Mouse (Mus musculus): Measurements from ENCODE around the gene Foxk1. TPM values are rescaled to one million over a fixed set of nuclear protein-coding genes. Genes with fewer than 3 reads are reported as not detected.
A peak's percentile ranks its signal among the peaks of the same experiment; 100 is the strongest.

Gene Foxk1
- polyA plus RNA-seq, 1 experiment from 2014 or later: 3.1 TPM

- Histone ChIP-seq H3K4me3 (ENCODE audit: low read length) (no peak overlapping the region), H3K9ac (ENCODE audit: low read depth, low read length) (no peak overlapping the region), H3K27ac (ENCODE audit: low read depth, low read length) (no peak overlapping the region), H3K4me1 (ENCODE audit: control insufficient read depth, insufficient read depth, low read depth, low read length) (no peaks in the 10 kb centered on the region), H3K4me2 (ENCODE audit: low read length) (no peak overlapping the region), H3K9me3 (ENCODE audit: control insufficient read depth, low read length) (no peaks in the 10 kb centered on the region), H3K36me3 (ENCODE audit: control insufficient read depth, insufficient read depth, low read length) (peaks cover 39% of the 10 kb centered on the region), H3K27me3 (replicated peaks; ENCODE audit: control insufficient read depth, insufficient read depth, low read length) (no peaks in the 10 kb centered on the region)
- WGBS: 51% methylated on average over 10 of the region's 10 CpGs
- ATAC-seq: no peak
Observed at GRCm38 (mm10) chr5:142457345-142457744, 56.0 kb downstream of the Foxk1 start.

- WGBS: 90% methylated on average over 17 of the region's 17 CpGs
- ATAC-seq: no peak
- Histone ChIP-seq H3K27ac (ENCODE audit: low read depth, low read length) (0 out of 2 replicates have a peak overlapping the region, but pooled peaks have one; percentile 44), H3K4me2 (ENCODE audit: low read length) (no peak overlapping the region), H3K9me3 (ENCODE audit: control insufficient read depth, low read length) (no peaks in the 10 kb centered on the region), H3K36me3 (ENCODE audit: control insufficient read depth, insufficient read depth, low read length) (peaks cover 29% of the 10 kb centered on the region), H3K4me1 (ENCODE audit: control insufficient read depth, insufficient read depth, low read depth, low read length) (peaks cover 6% of the 10 kb centered on the region), H3K27me3 (replicated peaks; ENCODE audit: control insufficient read depth, insufficient read depth, low read length) (no peaks in the 10 kb centered on the region), H3K9ac (ENCODE audit: low read depth, low read length) (no peak overlapping the region), H3K4me3 (ENCODE audit: low read length) (no peak overlapping the region)
Observed at GRCm38 (mm10) chr5:142458791-142459557, 57.7 kb downstream of the Foxk1 start.

- peaks cover 12% of the 10 kb centered on the region for H3K4me1 ChIP-seq (ENCODE audit: control insufficient read depth, insufficient read depth, low read depth, low read length)
- H3K36me3 ChIP-seq (ENCODE audit: control insufficient read depth, insufficient read depth, low read length): peaks cover 24% of the 10 kb centered on the region
- H3K9ac ChIP-seq (ENCODE audit: low read depth, low read length): no peak overlapping the region
- no peak for ATAC-seq
- no peak overlapping the region for H3K4me3 ChIP-seq (ENCODE audit: low read length)
- no peaks in the 10 kb centered on the region for H3K27me3 ChIP-seq (replicated peaks; ENCODE audit: control insufficient read depth, insufficient read depth, low read length)
- WGBS: 65% methylated on average over 5 of the region's 5 CpGs
- H3K27ac ChIP-seq (ENCODE audit: low read depth, low read length): no peak overlapping the region
- no peaks in the 10 kb centered on the region for H3K9me3 ChIP-seq (ENCODE audit: control insufficient read depth, low read length)
- no peak overlapping the region for H3K4me2 ChIP-seq (ENCODE audit: low read length)
Observed at GRCm38 (mm10) chr5:142459834-142460233, 58.5 kb downstream of the Foxk1 start.

- H3K27ac ChIP-seq (ENCODE audit: low read depth, low read length): no peak overlapping the region
- ATAC-seq: no peak
- H3K27me3 ChIP-seq (replicated peaks; ENCODE audit: control insufficient read depth, insufficient read depth, low read length): no peaks in the 10 kb centered on the region
- no peak overlapping the region for H3K9ac ChIP-seq (ENCODE audit: low read depth, low read length)
- H3K4me1 ChIP-seq (ENCODE audit: control insufficient read depth, insufficient read depth, low read depth, low read length): peaks cover 14% of the 10 kb centered on the region
- H3K4me2 ChIP-seq (ENCODE audit: low read length): no peak overlapping the region
- H3K36me3 ChIP-seq (ENCODE audit: control insufficient read depth, insufficient read depth, low read length): peaks cover 11% of the 10 kb centered on the region
- 97% methylated on average over 7 of the region's 7 CpGs for WGBS
- no peaks in the 10 kb centered on the region for H3K9me3 ChIP-seq (ENCODE audit: control insufficient read depth, low read length)
- H3K4me3 ChIP-seq (ENCODE audit: low read length): no peak overlapping the region
Observed at GRCm38 (mm10) chr5:142461942-142462640, 60.8 kb downstream of the Foxk1 start.

- Histone ChIP-seq H3K27me3 (replicated peaks; ENCODE audit: control insufficient read depth, insufficient read depth, low read length) (no peaks in the 10 kb centered on the region), H3K4me1 (ENCODE audit: control insufficient read depth, insufficient read depth, low read depth, low read length) (peaks cover 14% of the 10 kb centered on the region), H3K4me2 (ENCODE audit: low read length) (no peak overlapping the region), H3K9ac (ENCODE audit: low read depth, low read length) (no peak overlapping the region), H3K9me3 (ENCODE audit: control insufficient read depth, low read length) (no peaks in the 10 kb centered on the region), H3K27ac (ENCODE audit: low read depth, low read length) (no peak overlapping the region), H3K36me3 (ENCODE audit: control insufficient read depth, insufficient read depth, low read length) (peaks cover 9% of the 10 kb centered on the region), H3K4me3 (ENCODE audit: low read length) (no peak overlapping the region)
- ATAC-seq: no peak
- WGBS: 89% methylated on average over 2 of the region's 2 CpGs
Observed at GRCm38 (mm10) chr5:142462641-142462948, 61.3 kb downstream of the Foxk1 start.

- H3K27ac ChIP-seq (ENCODE audit: low read depth, low read length): peak overlapping the region; percentile 90
- peak overlapping the region; percentile 92 for H3K4me2 ChIP-seq (ENCODE audit: low read length)
- peak overlapping the region; percentile 70; the same call in 1 of the 2 replicates for H3K9ac ChIP-seq (ENCODE audit: low read depth, low read length)
- no peaks in the 10 kb centered on the region for H3K27me3 ChIP-seq (replicated peaks; ENCODE audit: control insufficient read depth, insufficient read depth, low read length)
- ATAC-seq: no peak
- peaks cover 14% of the 10 kb centered on the region for H3K4me1 ChIP-seq (ENCODE audit: control insufficient read depth, insufficient read depth, low read depth, low read length)
- WGBS: 85% methylated on average over 6 of the region's 6 CpGs
- peak overlapping the region; percentile 85 for H3K4me3 ChIP-seq (ENCODE audit: low read length)
- peaks cover 10% of the 10 kb centered on the region for H3K36me3 ChIP-seq (ENCODE audit: control insufficient read depth, insufficient read depth, low read length)
- H3K9me3 ChIP-seq (ENCODE audit: control insufficient read depth, low read length): no peaks in the 10 kb centered on the region
Observed at GRCm38 (mm10) chr5:142463011-142463410, 61.7 kb downstream of the Foxk1 start.

GRCm38 (mm10) chr5:142463461-142464454, 62.5 kb downstream of the Foxk1 start, which contains the start of gene Ap5z1:
Ap5z1 (plus strand) TSS chr5:142463944.
- no peaks in the 10 kb centered on the region for H3K27me3 ChIP-seq (replicated peaks; ENCODE audit: control insufficient read depth, insufficient read depth, low read length)
- H3K4me2 ChIP-seq (ENCODE audit: low read length): peak within 1 kb of the TSS; percentile 92
- no peaks in the 10 kb centered on the region for H3K9me3 ChIP-seq (ENCODE audit: control insufficient read depth, low read length)
- ATAC-seq: peak; percentile 91
- peaks cover 10% of the 10 kb centered on the region for H3K36me3 ChIP-seq (ENCODE audit: control insufficient read depth, insufficient read depth, low read length)
- H3K27ac ChIP-seq (ENCODE audit: low read depth, low read length): peak within 1 kb of the TSS; percentile 90
- peak within 1 kb of the TSS; percentile 79 for H3K9ac ChIP-seq (ENCODE audit: low read depth, low read length)
- WGBS: 1% methylated on average over 60 of the region's 60 CpGs
- H3K4me1 ChIP-seq (ENCODE audit: control insufficient read depth, insufficient read depth, low read depth, low read length): peaks cover 14% of the 10 kb centered on the region
- peak within 1 kb of the TSS; percentile 85 for H3K4me3 ChIP-seq (ENCODE audit: low read length)

GRCm38 (mm10) chr5:142468375-142468774, 67.1 kb downstream of the Foxk1 start:
- Histone ChIP-seq H3K4me1 (ENCODE audit: control insufficient read depth, insufficient read depth, low read depth, low read length) (peaks cover 9% of the 10 kb centered on the region), H3K36me3 (ENCODE audit: control insufficient read depth, insufficient read depth, low read length) (peaks cover 11% of the 10 kb centered on the region), H3K27ac (ENCODE audit: low read depth, low read length) (no peak overlapping the region), H3K27me3 (replicated peaks; ENCODE audit: control insufficient read depth, insufficient read depth, low read length) (no peaks in the 10 kb centered on the region), H3K9ac (ENCODE audit: low read depth, low read length) (no peak overlapping the region), H3K4me3 (ENCODE audit: low read length) (no peak overlapping the region), H3K4me2 (ENCODE audit: low read length) (no peak overlapping the region), H3K9me3 (ENCODE audit: control insufficient read depth, low read length) (no peaks in the 10 kb centered on the region)
- 94% methylated on average over 13 of the region's 13 CpGs for WGBS
- ATAC-seq: no peak

All from hindbrain, embryonic 16.5 days (tissue).